Mouse (Mus musculus) testis, adult 2 months (tissue): ENCODE measurements around the gene Ywhag.

Source experiments
- CTCF ChIP-seq: fragments of 200-500 bp; IDR thresholded peaks from 2 replicates; pipeline ENCODE4 v1.5.1; 2012; ENCODE audit warnings: low read depth, mild to moderate bottlenecking, inconsistent platforms, low read length, moderate library complexity; ENCODE audit not compliant: control insufficient read depth, insufficient read depth, insufficient replicate concordance
- POLR2A ChIP-seq: fragments of 200-500 bp; IDR thresholded peaks from 2 replicates; pipeline ENCODE4 v1.6.1; 2012; ENCODE audit warnings: low read depth, mild to moderate bottlenecking, inconsistent platforms, low read length, moderate library complexity; ENCODE audit not compliant: control insufficient read depth

GRCm38 (mm10) chr5:135935641-135936190 lies 1.3 kb upstream of the Ywhag start:
- no peak for TF ChIP-seq CTCF
- no peak for TF ChIP-seq POLR2A
